Mouse (Mus musculus) 3134 (cell line): ENCODE data around the gene Rint1.
"Not testable (repeated sequence)": the region's sequence is repeated elsewhere in the genome, so short reads cannot be mapped to it uniquely, and the experiment has no call there.

Experiments
- DNase-seq: peaks from one replicate; pipeline ENCODE4 v3.0.0-alpha.2; 2011; ENCODE audit warnings: low spot score; ENCODE audit not compliant: insufficient read length; ENCODE audit errors: extremely low read depth

The Rint1 gene

GRCm38 (mm10) chr5:23824171-23824733 is 36.7 kb downstream of the Rint1 start:
- no peak for DNase-seq

- DNase-seq: peak; percentile 38
Measured at GRCm38 (mm10) chr5:23826321-23827004, 39.0 kb downstream of the Rint1 start.

- DNase-seq: no peak
Measured at GRCm38 (mm10) chr5:23830897-23831752, 43.6 kb downstream of the Rint1 start.

GRCm38 (mm10) chr5:23835691-23836090 is 48.2 kb downstream of the Rint1 start:
- DNase-seq: not testable (repeated sequence)

DNA sequence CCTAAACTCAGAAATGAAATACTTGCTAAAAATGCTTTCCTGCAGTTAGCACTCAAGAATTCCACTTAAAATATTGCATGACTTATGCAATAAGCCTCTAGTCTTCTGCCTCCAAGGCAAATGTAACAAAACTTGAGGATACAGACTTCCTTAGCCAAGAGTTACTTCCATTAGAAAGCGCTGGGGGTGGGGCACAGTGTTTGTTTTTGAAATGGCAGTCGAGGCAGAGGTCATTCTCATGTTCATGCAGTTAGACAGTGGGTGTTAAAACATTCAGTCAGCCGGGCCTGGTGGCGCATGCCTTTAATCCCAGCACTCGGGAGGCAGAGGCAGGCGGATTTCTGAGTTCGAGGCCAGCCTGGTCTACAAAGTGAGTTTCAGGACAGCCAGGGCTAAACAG is 50.6 kb downstream of the Rint1 start:
- DNase-seq: no peak

GRCm38 (mm10) chr5:23843674-23844530 is 56.4 kb downstream of the Rint1 start, which contains the start of gene Tomm7:
Gene Tomm7, minus strand, starts transcription at chr5:23844161.
- peak; percentile 94 for DNase-seq

GRCm38 (mm10) chr5:23844531-23844841 is 57.0 kb downstream of the Rint1 start:
- DNase-seq: no peak

GRCm38 (mm10) chr5:23845141-23845540 is 57.6 kb downstream of the Rint1 start:
- DNase-seq: no peak

DNA sequence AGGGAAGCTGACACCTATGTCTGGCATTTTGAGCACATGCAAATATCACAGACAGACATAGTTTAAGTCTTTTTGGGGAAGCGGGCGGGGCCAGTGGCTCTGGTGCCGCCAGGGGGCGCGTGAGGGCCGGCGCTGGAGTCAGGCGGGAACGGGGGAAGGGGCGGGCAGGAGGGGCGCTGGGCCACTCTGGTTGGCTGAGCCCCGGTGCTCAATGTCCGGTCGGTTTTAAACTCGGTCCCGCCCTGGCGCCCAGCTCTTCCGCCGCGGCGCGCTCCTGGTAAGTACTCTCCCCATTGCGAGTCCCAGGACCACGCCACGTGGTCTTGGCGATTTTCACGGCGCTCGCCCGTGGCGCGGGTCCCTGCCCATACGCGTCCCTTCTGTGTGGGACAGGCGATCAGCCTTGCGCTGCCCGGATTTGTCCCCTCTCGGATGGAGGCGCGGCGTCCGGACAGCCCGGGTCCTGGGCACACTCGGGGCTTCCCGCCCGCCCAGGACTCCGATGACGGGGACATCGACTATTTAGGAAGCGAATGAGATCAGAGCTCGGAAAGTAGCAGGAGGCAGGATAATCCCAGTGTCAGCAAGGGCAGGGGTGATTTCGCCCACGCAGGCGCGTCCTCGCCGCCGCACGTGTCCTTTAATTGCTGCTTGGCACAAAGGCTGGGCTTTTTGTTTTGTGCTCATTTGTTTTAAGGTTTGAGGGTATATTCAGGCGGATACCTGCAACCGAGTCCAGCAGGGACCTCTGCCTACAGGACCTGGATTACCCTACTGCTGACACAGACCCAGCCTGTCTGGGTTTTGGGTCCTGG is 63.0 kb downstream of the Rint1 start:
- peak; percentile 94 for DNase-seq

GRCm38 (mm10) chr5:23851160-23851555 is 63.6 kb downstream of the Rint1 start:
- DNase-seq: peak; percentile 36

- DNase-seq: not testable (repeated sequence)
Measured at GRCm38 (mm10) chr5:23852916-23853315, 65.4 kb downstream of the Rint1 start.

DNA sequence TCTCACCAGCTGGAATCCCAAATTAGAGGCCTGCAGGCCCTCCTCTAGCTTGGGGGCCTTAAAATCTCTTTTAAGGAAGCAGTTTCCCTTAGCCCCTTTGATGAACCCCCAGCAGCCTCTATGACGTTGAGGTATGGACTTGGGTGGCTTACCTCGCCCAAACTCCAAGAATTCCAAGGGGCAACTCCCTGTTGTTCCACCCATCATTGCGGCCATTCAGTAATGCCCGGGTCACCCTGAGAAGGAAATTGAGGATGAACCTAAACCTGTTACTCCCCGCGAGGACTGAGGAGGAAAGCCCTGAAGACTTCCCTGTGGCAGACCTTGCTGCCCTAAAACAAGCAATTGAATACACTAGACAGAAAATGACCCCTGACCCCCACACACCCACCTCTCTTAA is 68.0 kb downstream of the Rint1 start:
- no peak for DNase-seq

GRCm38 (mm10) chr5:23856164-23856563 is 68.7 kb downstream of the Rint1 start:
- no peak for DNase-seq

- no peak for DNase-seq
Measured at GRCm38 (mm10) chr5:23857189-23857588, 69.7 kb downstream of the Rint1 start.

DNA sequence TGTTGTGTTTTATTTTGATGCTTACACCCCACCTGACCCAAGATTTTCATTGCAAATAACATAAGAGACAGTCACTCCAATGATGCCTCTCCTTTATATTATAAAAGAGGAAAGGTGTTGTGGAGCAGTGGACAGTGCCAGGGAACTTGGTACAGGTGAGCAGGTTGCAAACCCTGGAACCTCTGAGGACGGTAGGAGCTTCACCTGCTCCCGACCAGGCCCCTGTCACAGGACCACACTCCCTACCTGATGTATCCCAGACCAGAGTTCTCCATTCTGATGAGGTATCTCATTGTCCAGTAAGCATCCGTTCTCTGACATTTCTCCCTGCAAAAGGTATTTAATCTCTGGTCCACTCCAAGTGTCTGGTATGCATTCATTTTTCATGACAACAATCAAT is 70.5 kb downstream of the Rint1 start:
- no peak for DNase-seq

GRCm38 (mm10) chr5:23858643-23859042 is 71.1 kb downstream of the Rint1 start:
- DNase-seq: no peak

- DNase-seq: no peak
Measured at GRCm38 (mm10) chr5:23859087-23859718, 71.7 kb downstream of the Rint1 start.

DNA sequence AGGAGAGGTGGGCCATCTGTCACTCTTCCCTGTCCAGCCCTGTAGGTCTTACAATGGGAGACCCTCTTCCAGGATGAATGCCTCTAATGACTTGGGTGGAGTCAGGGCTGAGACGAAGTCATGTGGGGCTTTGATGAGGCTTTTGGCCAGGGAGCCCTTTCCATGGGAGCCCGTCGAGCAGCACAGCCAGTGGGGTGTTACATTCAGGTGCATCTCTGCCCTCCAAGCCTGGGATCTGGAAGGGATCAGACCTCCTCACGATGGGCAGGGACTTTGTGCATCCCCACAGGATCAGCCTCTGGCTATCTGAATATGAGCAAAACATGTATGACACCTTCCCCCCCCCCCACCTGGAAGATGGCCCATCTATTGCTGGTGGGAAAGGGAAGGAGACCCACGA is 72.4 kb downstream of the Rint1 start:
- no peak for DNase-seq

DNA sequence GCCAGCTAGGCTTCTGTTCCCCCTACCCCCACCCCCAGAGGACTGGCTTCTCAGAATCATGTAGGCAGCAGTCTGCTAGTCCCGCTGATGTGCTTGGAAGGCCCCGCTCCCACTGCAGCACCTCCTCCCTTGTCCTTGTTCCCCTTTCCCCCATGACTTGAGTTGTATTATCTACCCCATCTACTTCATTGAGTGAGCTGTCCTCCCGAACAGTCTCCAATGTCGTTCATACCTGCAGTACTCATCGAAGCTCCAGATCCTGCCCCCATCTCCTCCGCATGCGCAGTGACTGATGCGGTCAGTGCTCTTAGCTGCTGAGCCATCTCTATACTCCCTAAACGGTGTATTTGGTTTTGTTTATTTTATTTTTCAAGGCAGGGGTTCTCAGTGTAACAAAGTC is 74.2 kb downstream of the Rint1 start:
- no peak for DNase-seq

GRCm38 (mm10) chr5:23862291-23862690 is 74.8 kb downstream of the Rint1 start:
- no peak for DNase-seq
